Mouse (Mus musculus) embryonic facial prominence, embryonic 10.5 days (tissue): ENCODE measurements around the gene Txk. TPM values are rescaled to one million over a fixed set of nuclear protein-coding genes. Genes with fewer than 3 reads are reported as not detected.
A peak's percentile ranks its signal among the peaks of the same experiment; 100 is the strongest.

Experiments
- DNase-seq: peaks from one replicate; pipeline ENCODE4 v3.0.0-alpha.2; 2017; ENCODE audit warnings: low spot score
- H3K27ac ChIP-seq: fragments of 300-500 bp; sonication (generic); replicated peaks from 2 replicates; pipeline ENCODE4 v1.5.1; 2016; ENCODE audit warnings: mild to moderate bottlenecking
- H3K27me3 ChIP-seq: fragments of 300-500 bp; sonication (generic); replicated peaks from 2 replicates; pipeline ENCODE4 v1.6.1; 2016; ENCODE audit warnings: low read depth, mild to moderate bottlenecking; ENCODE audit not compliant: poor library complexity, severe bottlenecking
- H3K36me3 ChIP-seq: fragments of 300-500 bp; sonication (generic); replicated peaks from 2 replicates; pipeline ENCODE4 v1.6.1; 2016; ENCODE audit warnings: mild to moderate bottlenecking, moderate library complexity
- H3K4me1 ChIP-seq: fragments of 300-500 bp; sonication (generic); 2 replicates; pipeline ENCODE4 v1.6.1; 2016
- H3K4me3 ChIP-seq: fragments of 300-500 bp; sonication (generic); 2 replicates; pipeline ENCODE4 v1.5.1; 2016; ENCODE audit warnings: mild to moderate bottlenecking, moderate library complexity
- H3K9me3 ChIP-seq: fragments of 300-500 bp; sonication (generic); 2 replicates; pipeline ENCODE4 v1.6.1; 2016; ENCODE audit warnings: mild to moderate bottlenecking
- WGBS: fragments of 180-500 bp; shearing (Covaris S2); methylation state at CpG from one replicate; pipeline ENCODE4 v1.1.7; 2016; 5-methylcytosine and 5-hydroxymethylcytosine counted together
- polyA plus RNA-seq: library from polyadenylated mRNA; unstranded; fragments of >200 nt; fragmentation: Nextera tagmentation; extraction: Ambion mirVana; gene quantifications from 2 replicates; pipeline ENCODE4 v1.2.1, GENCODE M21; 2016

Gene Txk
- polyA plus RNA-seq, 1 experiment from 2014 or later = not detected

DNA sequence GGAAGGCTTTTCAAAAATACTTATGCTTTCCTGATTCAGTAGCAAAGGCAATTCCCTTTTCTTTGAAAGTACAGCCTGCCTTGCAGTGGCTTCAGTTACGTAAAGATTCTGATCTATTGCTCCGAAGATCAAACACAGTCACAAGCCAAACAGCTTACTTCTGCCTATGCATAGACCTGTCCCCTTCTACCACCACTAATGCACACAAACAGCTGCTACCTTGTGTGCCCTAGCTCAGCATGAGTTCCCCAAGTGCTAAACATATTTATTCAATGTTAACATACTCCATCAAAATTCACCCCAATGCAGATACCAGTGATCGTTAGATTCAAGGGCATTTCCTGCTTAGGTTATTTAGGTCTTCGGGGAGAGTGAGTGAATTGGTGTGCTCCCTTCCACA lies 6.1 kb downstream of the Txk start:
- Histone ChIP-seq H3K4me1 (0 out of 2 replicates have a peak, but pooled peaks cover 3% of the 10 kb centered on the region), H3K4me3 (no peak overlapping the region), H3K27me3 (no peaks in the 10 kb centered on the region), H3K36me3 (no peaks in the 10 kb centered on the region), H3K27ac (no peak overlapping the region), H3K9me3 (no peaks in the 10 kb centered on the region)
- no peak for DNase-seq
- WGBS = 79% methylated on average over 4 of the region's 4 CpGs

DNA sequence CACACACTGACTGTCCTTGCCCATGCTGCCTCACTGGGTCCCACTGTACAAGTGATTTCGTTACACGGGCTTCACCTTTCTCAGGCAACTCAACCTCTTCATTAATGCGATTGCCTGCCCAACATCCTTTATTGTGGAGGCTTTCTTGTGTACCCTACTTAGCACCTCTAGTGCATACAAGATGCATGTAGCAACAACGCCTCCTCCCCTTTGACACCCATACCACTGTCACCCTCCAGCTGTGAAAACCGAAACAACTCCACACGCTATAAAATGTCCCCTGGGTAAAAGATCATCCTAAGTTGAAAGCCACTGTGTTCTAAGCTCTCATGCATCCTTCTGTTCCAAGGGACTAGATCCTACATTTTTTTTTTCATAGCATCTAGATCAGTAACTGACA lies 9.5 kb downstream of the Txk start:
- no peaks in the 10 kb centered on the region for H3K36me3 ChIP-seq
- no peak for DNase-seq
- no peaks in the 10 kb centered on the region for H3K9me3 ChIP-seq
- H3K4me1 ChIP-seq = no peaks in the 10 kb centered on the region; the same call in 1 of the 2 replicates
- H3K27me3 ChIP-seq = no peaks in the 10 kb centered on the region
- WGBS = 95% methylated on average over 6 of the region's 6 CpGs
- H3K27ac ChIP-seq = no peak overlapping the region
- H3K4me3 ChIP-seq = no peak overlapping the region

GRCm38 (mm10) chr5:72736868-72737267 lies 15.7 kb downstream of the Txk start:
- Histone ChIP-seq H3K4me1 (no peaks in the 10 kb centered on the region; the same call in 1 of the 2 replicates), H3K27me3 (no peaks in the 10 kb centered on the region), H3K27ac (no peak overlapping the region), H3K9me3 (no peaks in the 10 kb centered on the region), H3K4me3 (no peak overlapping the region), H3K36me3 (no peaks in the 10 kb centered on the region)
- no peak for DNase-seq
- 73% methylated on average over 7 of the region's 7 CpGs for WGBS

GRCm38 (mm10) chr5:72736437-72736836 lies 16.1 kb downstream of the Txk start:
- 80% methylated on average over 8 of the region's 8 CpGs for WGBS
- Histone ChIP-seq H3K27me3 (no peaks in the 10 kb centered on the region), H3K4me3 (no peak overlapping the region), H3K4me1 (no peaks in the 10 kb centered on the region; the same call in 1 of the 2 replicates), H3K36me3 (no peaks in the 10 kb centered on the region), H3K27ac (no peak overlapping the region), H3K9me3 (no peaks in the 10 kb centered on the region)
- no peak for DNase-seq

- WGBS = 82% methylated on average over 7 of the region's 7 CpGs
- no peaks in the 10 kb centered on the region for H3K36me3 ChIP-seq
- H3K4me1 ChIP-seq = no peaks in the 10 kb centered on the region
- DNase-seq = no peak
- no peak overlapping the region for H3K27ac ChIP-seq
- H3K4me3 ChIP-seq = no peak overlapping the region
- H3K9me3 ChIP-seq = no peaks in the 10 kb centered on the region
- H3K27me3 ChIP-seq = no peaks in the 10 kb centered on the region
Observed at GRCm38 (mm10) chr5:72735763-72736162, 16.8 kb downstream of the Txk start.

DNA sequence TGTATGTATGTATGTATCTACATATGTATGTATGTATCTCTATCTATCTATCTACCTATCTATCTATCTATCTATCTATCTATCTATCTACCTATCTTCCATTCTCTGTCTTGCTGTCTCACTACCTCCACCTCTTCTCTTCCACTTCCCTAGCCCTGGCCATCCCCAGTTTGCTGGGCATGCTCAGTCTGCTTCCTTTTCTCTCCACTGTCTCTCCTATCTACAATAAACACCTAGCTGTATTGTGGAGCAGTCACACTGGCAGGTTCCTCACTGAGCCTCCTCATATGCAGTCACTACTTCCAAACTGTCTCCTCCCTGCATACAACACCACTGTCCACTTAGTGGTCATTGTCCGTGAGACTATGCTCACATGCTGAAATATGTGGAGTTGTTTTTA lies 19.7 kb downstream of the Txk start:
- no peak overlapping the region for H3K4me3 ChIP-seq
- no peaks in the 10 kb centered on the region for H3K36me3 ChIP-seq
- no peaks in the 10 kb centered on the region for H3K27me3 ChIP-seq
- H3K9me3 ChIP-seq = no peaks in the 10 kb centered on the region
- DNase-seq = no peak
- H3K27ac ChIP-seq = no peak overlapping the region
- H3K4me1 ChIP-seq = no peaks in the 10 kb centered on the region
- 90% methylated on average over 1 of the region's 1 CpGs for WGBS

- 85% methylated on average over 3 of the region's 3 CpGs for WGBS
- H3K27me3 ChIP-seq = no peaks in the 10 kb centered on the region
- no peak for DNase-seq
Observed at GRCm38 (mm10) chr5:72725404-72725803, 27.2 kb downstream of the Txk start.

DNA sequence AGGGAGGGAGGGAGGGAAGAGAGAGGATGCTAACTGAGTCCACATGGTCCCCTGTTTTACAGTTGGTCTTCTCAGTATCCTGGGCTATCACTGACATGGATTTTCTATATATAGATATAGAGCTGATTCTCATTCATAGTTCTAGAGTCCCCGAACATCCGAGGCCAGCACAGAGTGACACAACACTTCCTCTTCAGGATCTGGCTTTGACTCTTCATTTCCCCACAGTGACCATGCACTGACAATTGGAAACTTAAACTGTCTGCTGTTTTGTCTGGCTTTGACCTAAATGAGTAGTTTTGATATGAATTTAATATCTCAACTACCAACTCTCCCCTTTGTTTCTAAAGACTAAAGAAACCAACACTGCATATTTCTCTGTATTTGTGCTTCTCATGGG lies 29.1 kb downstream of the Txk start:
- 82% methylated on average over 2 of the region's 2 CpGs for WGBS
- no peak for DNase-seq
- no peaks in the 10 kb centered on the region for H3K4me1 ChIP-seq
- H3K36me3 ChIP-seq = no peaks in the 10 kb centered on the region
- H3K9me3 ChIP-seq = no peaks in the 10 kb centered on the region
- no peak overlapping the region for H3K27ac ChIP-seq
- H3K27me3 ChIP-seq = no peaks in the 10 kb centered on the region
- H3K4me3 ChIP-seq = no peak overlapping the region

More at GRCm38 (mm10) chr5:72725404-72725803, 27.2 kb downstream of the Txk start:
- no peak overlapping the region for H3K27ac ChIP-seq
- H3K36me3 ChIP-seq = no peaks in the 10 kb centered on the region
- no peaks in the 10 kb centered on the region for H3K4me1 ChIP-seq
- H3K9me3 ChIP-seq = no peaks in the 10 kb centered on the region
- H3K4me3 ChIP-seq = no peak overlapping the region

- Histone ChIP-seq H3K9me3 (no peaks in the 10 kb centered on the region), H3K36me3 (no peaks in the 10 kb centered on the region), H3K4me1 (peaks cover 4% of the 10 kb centered on the region), H3K27me3 (no peaks in the 10 kb centered on the region), H3K27ac (no peak overlapping the region), H3K4me3 (no peak overlapping the region)
- 61% methylated on average over 7 of the region's 7 CpGs for WGBS
- DNase-seq = no peak
Observed at GRCm38 (mm10) chr5:72720587-72720986, 32.0 kb downstream of the Txk start.

GRCm38 (mm10) chr5:72710572-72711278 lies 41.9 kb downstream of the Txk start:
- H3K9me3 ChIP-seq = no peaks in the 10 kb centered on the region
- H3K27me3 ChIP-seq = no peaks in the 10 kb centered on the region
- no peaks in the 10 kb centered on the region for H3K36me3 ChIP-seq
- no peak overlapping the region for H3K27ac ChIP-seq
- DNase-seq = peak; percentile 57
- peaks cover 13% of the 10 kb centered on the region for H3K4me1 ChIP-seq
- H3K4me3 ChIP-seq = no peak overlapping the region
- WGBS = 30% methylated on average over 4 of the region's 4 CpGs

DNA sequence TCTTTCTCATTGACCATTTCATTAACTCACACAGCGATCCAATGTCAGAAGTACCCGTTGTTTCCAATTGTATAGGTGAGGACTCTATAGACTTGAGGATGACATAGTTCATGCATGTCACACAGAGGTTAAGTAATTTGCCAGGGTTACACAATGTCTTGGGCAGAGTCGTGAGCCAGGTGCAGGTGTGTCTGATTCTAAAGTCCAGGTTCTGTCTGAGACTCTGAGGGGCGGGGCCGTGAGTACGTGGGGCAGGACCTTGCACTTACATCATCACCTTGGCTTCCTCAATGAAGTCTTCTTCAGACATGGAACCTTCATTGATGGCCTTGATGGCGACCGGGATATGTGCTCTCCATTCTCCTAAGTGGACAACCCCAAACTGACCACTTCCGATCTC lies 42.6 kb downstream of the Txk start:
- 92% methylated on average over 9 of the region's 9 CpGs for WGBS

DNA sequence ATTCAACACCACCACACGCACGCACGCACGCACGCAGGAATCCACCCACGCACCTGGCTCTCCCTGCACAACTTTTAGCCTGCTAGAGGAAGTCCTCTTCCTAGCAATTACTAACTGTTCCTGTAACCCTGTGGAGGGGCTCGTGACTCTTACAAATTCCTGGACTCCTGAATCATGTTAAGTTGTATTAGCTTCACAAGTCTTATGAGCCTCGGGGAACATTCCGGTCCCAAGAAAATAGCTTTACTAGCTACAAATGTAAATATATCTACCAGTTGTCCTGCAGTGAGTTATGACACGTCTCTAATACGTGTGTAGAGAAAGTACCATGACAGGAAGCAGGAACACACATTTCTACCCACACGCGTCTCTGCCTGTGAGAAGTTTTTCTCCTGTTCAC lies 43.1 kb downstream of the Txk start:
- H3K4me3 ChIP-seq = no peak overlapping the region
- 81% methylated on average over 13 of the region's 13 CpGs for WGBS
- 0 out of 2 replicates have a peak, but pooled peaks cover 3% of the 10 kb centered on the region for H3K9me3 ChIP-seq
- H3K36me3 ChIP-seq = no peaks in the 10 kb centered on the region
- H3K4me1 ChIP-seq = peaks cover 13% of the 10 kb centered on the region
- no peak overlapping the region for H3K27ac ChIP-seq
- no peaks in the 10 kb centered on the region for H3K27me3 ChIP-seq
- no peak for DNase-seq

More for the DNA sequence above, 42.6 kb downstream of the Txk start:
- H3K4me3 ChIP-seq = no peak overlapping the region
- 0 out of 2 replicates have a peak, but pooled peaks cover 3% of the 10 kb centered on the region for H3K9me3 ChIP-seq
- H3K27me3 ChIP-seq = no peaks in the 10 kb centered on the region
- no peak overlapping the region for H3K27ac ChIP-seq
- peaks cover 13% of the 10 kb centered on the region for H3K4me1 ChIP-seq
- no peak for DNase-seq
- no peaks in the 10 kb centered on the region for H3K36me3 ChIP-seq

DNA sequence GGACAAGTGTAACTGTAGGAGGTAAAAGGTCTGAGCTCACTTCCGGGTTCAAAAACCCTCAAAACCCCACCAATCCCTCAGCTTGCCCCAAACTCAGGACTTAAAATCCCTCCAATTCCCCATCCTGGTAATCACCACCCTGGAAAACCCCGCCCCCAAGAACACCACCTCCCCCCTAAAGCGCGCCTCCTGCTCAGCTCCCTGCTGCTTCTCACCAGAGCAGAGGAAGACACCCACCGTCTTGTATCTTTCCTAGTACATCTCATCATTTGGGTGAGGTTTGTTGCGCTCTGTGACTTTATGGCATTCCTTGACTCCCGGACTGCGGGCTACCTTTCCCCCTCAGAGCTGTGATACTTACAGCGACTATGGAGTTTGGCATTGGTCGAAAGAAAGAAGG lies 45.9 kb downstream of the Txk start:
- no peak overlapping the region for H3K27ac ChIP-seq
- no peaks in the 10 kb centered on the region for H3K27me3 ChIP-seq
- H3K9me3 ChIP-seq = 0 out of 2 replicates have a peak, but pooled peaks cover 3% of the 10 kb centered on the region
- WGBS = 63% methylated on average over 10 of the region's 10 CpGs
- no peak overlapping the region for H3K4me3 ChIP-seq
- H3K4me1 ChIP-seq = peaks cover 17% of the 10 kb centered on the region
- no peaks in the 10 kb centered on the region for H3K36me3 ChIP-seq
- DNase-seq = no peak
